Mouse (Mus musculus) embryonic fibroblast, embryonic 13.5 days (primary cell): ENCODE data around the gene Ncor2. TPM values are rescaled to one million over a fixed set of nuclear protein-coding genes. Genes with fewer than 3 reads are reported as not detected.

Experiments used
- H3K27ac ChIP-seq: 2 replicates; pipeline ENCODE4 v1.5.1; 2012; ENCODE audit warnings: low read length, control low read depth, inconsistent platforms; ENCODE audit not compliant: insufficient read depth
- H3K4me1 ChIP-seq: 2 replicates; pipeline ENCODE4 v1.6.1; 2011; ENCODE audit warnings: low read length; ENCODE audit not compliant: control insufficient read depth, insufficient read depth
- H3K4me3 ChIP-seq: 2 replicates; pipeline ENCODE4 v1.5.1; 2011; ENCODE audit warnings: mild to moderate bottlenecking, control low read depth, low read length; ENCODE audit not compliant: insufficient read depth
- CTCF ChIP-seq: IDR thresholded peaks from 2 replicates; pipeline ENCODE4 v1.5.1; 2011; ENCODE audit warnings: mild to moderate bottlenecking, control low read depth, low read length, moderate library complexity, borderline replicate concordance; ENCODE audit not compliant: insufficient read depth
- POLR2A ChIP-seq: IDR thresholded peaks from 2 replicates; pipeline ENCODE4 v1.6.1; 2011; ENCODE audit warnings: low read depth, mild to moderate bottlenecking, control low read depth, low read length, moderate library complexity
- polyA plus RNA-seq: library from polyadenylated mRNA; stranded (reverse); fragments of >200 nt; gene quantifications from 2 replicates; pipeline ENCODE4 v1.2.4, GENCODE M21; 2011; ENCODE audit warnings: low read depth; ENCODE audit not compliant: missing spikeins, insufficient read length

Ncor2 gene
- polyA plus RNA-seq, 1 experiment, result 110 TPM

GRCm38 (mm10) chr5:125159804-125160405 lies 19.1 kb downstream of the Ncor2 start:
- Histone ChIP-seq H3K4me3 (no peak overlapping the region), H3K27ac (peak overlapping the region; percentile 54), H3K4me1 (peaks cover 43% of the 10 kb centered on the region)
- TF ChIP-seq CTCF, result no peak

- TF ChIP-seq CTCF, result no peak
- peak; percentile 26; the same call in 1 of the 2 replicates for TF ChIP-seq POLR2A
- H3K27ac ChIP-seq, result peak overlapping the region; percentile 54
- no peak overlapping the region for H3K4me3 ChIP-seq
- peaks cover 39% of the 10 kb centered on the region for H3K4me1 ChIP-seq
Observed at GRCm38 (mm10) chr5:125159293-125159692, 19.7 kb downstream of the Ncor2 start.

- Histone ChIP-seq H3K4me3 (no peak overlapping the region), H3K27ac (0 out of 2 replicates have a peak overlapping the region, but pooled peaks have one; percentile 1), H3K4me1 (peaks cover 34% of the 10 kb centered on the region)
- TF ChIP-seq POLR2A, result 0 out of 2 replicates have a peak, but pooled peaks have one; percentile 25
- no peak for TF ChIP-seq CTCF
Observed at GRCm38 (mm10) chr5:125158232-125158961, 20.6 kb downstream of the Ncor2 start.

GRCm38 (mm10) chr5:125157375-125158033 lies 21.5 kb downstream of the Ncor2 start:
- TF ChIP-seq CTCF, result no peak
- no peak for TF ChIP-seq POLR2A
- Histone ChIP-seq H3K4me1 (peaks cover 35% of the 10 kb centered on the region), H3K27ac (peak overlapping the region; percentile 42), H3K4me3 (no peak overlapping the region)

GRCm38 (mm10) chr5:125156418-125157205 lies 22.4 kb downstream of the Ncor2 start:
- Histone ChIP-seq H3K4me1 (peaks cover 37% of the 10 kb centered on the region), H3K4me3 (no peak overlapping the region), H3K27ac (peak overlapping the region; percentile 42)
- TF ChIP-seq POLR2A, result no peak
- TF ChIP-seq CTCF, result no peak

- no peak for TF ChIP-seq CTCF
- TF ChIP-seq POLR2A, result no peak
- peaks cover 39% of the 10 kb centered on the region for H3K4me1 ChIP-seq
- H3K27ac ChIP-seq, result no peak overlapping the region
- H3K4me3 ChIP-seq, result no peak overlapping the region
Observed at GRCm38 (mm10) chr5:125155451-125155850, 23.6 kb downstream of the Ncor2 start.

GRCm38 (mm10) chr5:125154989-125155388 lies 24.0 kb downstream of the Ncor2 start:
- Histone ChIP-seq H3K4me3 (no peak overlapping the region), H3K4me1 (peaks cover 34% of the 10 kb centered on the region), H3K27ac (no peak overlapping the region)
- no peak for TF ChIP-seq POLR2A
- no peak for TF ChIP-seq CTCF

GRCm38 (mm10) chr5:125154178-125154577 lies 24.8 kb downstream of the Ncor2 start:
- TF ChIP-seq POLR2A, result no peak
- TF ChIP-seq CTCF, result no peak
- no peak overlapping the region for H3K4me3 ChIP-seq
- H3K27ac ChIP-seq, result no peak overlapping the region
- peaks cover 32% of the 10 kb centered on the region for H3K4me1 ChIP-seq

- TF ChIP-seq CTCF (no peak), POLR2A (no peak)
- Histone ChIP-seq H3K4me3 (no peak overlapping the region), H3K4me1 (peaks cover 27% of the 10 kb centered on the region), H3K27ac (peak overlapping the region; percentile 67; the same call in 1 of the 2 replicates)
Observed at GRCm38 (mm10) chr5:125153201-125153816, 25.7 kb downstream of the Ncor2 start.
